Mouse (Mus musculus) limb, embryonic 11.5 days (tissue): ENCODE measurements around the gene Epha2. TPM values are rescaled to one million over a fixed set of nuclear protein-coding genes. Genes with fewer than 3 reads are reported as not detected.

Experiments
- ATAC-seq: fragments of 200-750 bp; cut with Nextera tagmentation; 2 replicates; pipeline ENCODE4 v1.8.0; 2017; ENCODE audit warnings: low read depth; ENCODE audit not compliant: insufficient number of reproducible peaks, low FRiP score, low TSS enrichment
- DNase-seq: peaks from one replicate; pipeline ENCODE4 v3.0.0-alpha.2; 2015; ENCODE audit warnings: low spot score
- H3K27ac ChIP-seq: fragments of 300-500 bp; sonication (generic); replicated peaks from 2 replicates; pipeline ENCODE4 v1.5.1; 2014; ENCODE audit warnings: low read depth, mild to moderate bottlenecking, low read length
- H3K27me3 ChIP-seq: fragments of 300-500 bp; sonication (generic); 2 replicates; pipeline ENCODE4 v1.6.1; 2014; ENCODE audit warnings: mild to moderate bottlenecking, low read length, mixed read lengths; ENCODE audit not compliant: control insufficient read depth, insufficient read depth
- H3K36me3 ChIP-seq: fragments of 300-500 bp; sonication (generic); 2 replicates; pipeline ENCODE4 v1.6.1; 2014; ENCODE audit warnings: mild to moderate bottlenecking, low read length, moderate library complexity, mixed read lengths; ENCODE audit not compliant: control insufficient read depth, insufficient read depth
- H3K4me1 ChIP-seq: fragments of 300-500 bp; sonication (generic); 2 replicates; pipeline ENCODE4 v1.6.1; 2014; ENCODE audit warnings: low read length, mixed read lengths; ENCODE audit not compliant: control insufficient read depth, insufficient read depth
- H3K4me2 ChIP-seq: fragments of 300-500 bp; sonication (generic); 2 replicates; pipeline ENCODE4 v1.6.1; 2014; ENCODE audit warnings: low read depth, mild to moderate bottlenecking, moderate library complexity; ENCODE audit not compliant: severe bottlenecking
- H3K4me3 ChIP-seq: fragments of 300-500 bp; sonication (generic); 2 replicates; pipeline ENCODE4 v1.5.1; 2014; ENCODE audit warnings: low read depth, low read length
- H3K9ac ChIP-seq: fragments of 300-500 bp; sonication (generic); 2 replicates; pipeline ENCODE4 v1.6.1; 2014; ENCODE audit warnings: mild to moderate bottlenecking, low read length
- H3K9me3 ChIP-seq: fragments of 300-500 bp; sonication (generic); 2 replicates; pipeline ENCODE4 v1.6.1; 2016; ENCODE audit warnings: low read length; ENCODE audit not compliant: control insufficient read depth
- WGBS: fragments of 180-500 bp; shearing (Covaris S2); extraction: QIAGEN DNeasy Blood & Tissue Kit; methylation state at CpG from one replicate; pipeline ENCODE4 v1.1.7; 2014; 5-methylcytosine and 5-hydroxymethylcytosine counted together
- polyA plus RNA-seq: library from polyadenylated mRNA; unstranded; fragments of >200 nt; fragmentation: Nextera tagmentation; extraction: Ambion mirVana; gene quantifications from 2 replicates; pipeline ENCODE4 v1.2.1, GENCODE M21; 2014

The Epha2 gene
- polyA plus RNA-seq, 1 experiment from 2014 or later = 2.4 TPM

- H3K27me3 ChIP-seq = no peaks in the 10 kb centered on the region
- peaks cover under 1% of the 10 kb centered on the region; the same call in 1 of the 2 replicates for H3K9me3 ChIP-seq
- no peak overlapping the region for H3K4me3 ChIP-seq
- DNase-seq = peak; percentile 94
- 18% methylated on average over 12 of the region's 12 CpGs for WGBS
- peak; percentile 79 for ATAC-seq
- H3K9ac ChIP-seq = no peak overlapping the region
- peak overlapping the region; percentile 18 for H3K4me2 ChIP-seq
- H3K36me3 ChIP-seq = no peaks in the 10 kb centered on the region
- H3K27ac ChIP-seq = no peak overlapping the region
- H3K4me1 ChIP-seq = no peaks in the 10 kb centered on the region
Observed at GRCm38 (mm10) chr4:141273296-141273695, 27.7 kb upstream of the Epha2 start.

GRCm38 (mm10) chr4:141274485-141275341 is 26.3 kb upstream of the Epha2 start:
- Histone ChIP-seq H3K4me1 (no peaks in the 10 kb centered on the region), H3K9ac (no peak overlapping the region), H3K36me3 (no peaks in the 10 kb centered on the region), H3K27me3 (no peaks in the 10 kb centered on the region), H3K27ac (no peak overlapping the region), H3K9me3 (no peaks in the 10 kb centered on the region), H3K4me2 (no peak overlapping the region), H3K4me3 (no peak overlapping the region)
- ATAC-seq (no peak), DNase-seq (no peak)
- 40% methylated on average over 23 of the region's 23 CpGs for WGBS

GRCm38 (mm10) chr4:141277157-141277556 is 23.9 kb upstream of the Epha2 start:
- no peaks in the 10 kb centered on the region for H3K27me3 ChIP-seq

GRCm38 (mm10) chr4:141278154-141278553 is 22.9 kb upstream of the Epha2 start:
- no peak overlapping the region for H3K4me3 ChIP-seq
- no peaks in the 10 kb centered on the region for H3K27me3 ChIP-seq
- no peak for DNase-seq
- H3K9me3 ChIP-seq = no peaks in the 10 kb centered on the region
- no peak overlapping the region for H3K4me2 ChIP-seq
- ATAC-seq = no peak
- no peak overlapping the region; the same call in 1 of the 2 replicates for H3K9ac ChIP-seq
- peaks cover 16% of the 10 kb centered on the region for H3K4me1 ChIP-seq
- 56% methylated on average over 7 of the region's 7 CpGs for WGBS
- no peaks in the 10 kb centered on the region for H3K36me3 ChIP-seq
- no peak overlapping the region for H3K27ac ChIP-seq

More at GRCm38 (mm10) chr4:141277157-141277556, 23.9 kb upstream of the Epha2 start:
- H3K9me3 ChIP-seq = no peaks in the 10 kb centered on the region
- H3K27ac ChIP-seq = no peak overlapping the region
- no peak overlapping the region for H3K9ac ChIP-seq
- ATAC-seq = no peak
- H3K4me1 ChIP-seq = peaks cover 10% of the 10 kb centered on the region
- H3K36me3 ChIP-seq = no peaks in the 10 kb centered on the region
- H3K4me3 ChIP-seq = no peak overlapping the region
- H3K4me2 ChIP-seq = no peak overlapping the region
- 68% methylated on average over 8 of the region's 8 CpGs for WGBS
- no peak for DNase-seq

GRCm38 (mm10) chr4:141279327-141279726 is 21.7 kb upstream of the Epha2 start:
- no peak overlapping the region; the same call in 1 of the 2 replicates for H3K9ac ChIP-seq
- no peaks in the 10 kb centered on the region for H3K36me3 ChIP-seq
- no peak for DNase-seq
- H3K4me2 ChIP-seq = no peak overlapping the region
- no peak overlapping the region for H3K4me3 ChIP-seq
- no peak overlapping the region for H3K27ac ChIP-seq
- peaks cover 19% of the 10 kb centered on the region for H3K4me1 ChIP-seq
- no peaks in the 10 kb centered on the region for H3K9me3 ChIP-seq
- WGBS = 83% methylated on average over 15 of the region's 15 CpGs
- no peak for ATAC-seq
- no peaks in the 10 kb centered on the region for H3K27me3 ChIP-seq

- Histone ChIP-seq H3K27me3 (no peaks in the 10 kb centered on the region), H3K36me3 (no peaks in the 10 kb centered on the region), H3K4me1 (peaks cover 19% of the 10 kb centered on the region), H3K4me3 (no peak overlapping the region), H3K9ac (no peak overlapping the region), H3K27ac (no peak overlapping the region), H3K4me2 (no peak overlapping the region), H3K9me3 (no peaks in the 10 kb centered on the region)
- DNase-seq (no peak), ATAC-seq (no peak)
- 91% methylated on average over 6 of the region's 6 CpGs for WGBS
Observed at GRCm38 (mm10) chr4:141279783-141280182, 21.3 kb upstream of the Epha2 start.

- no peak overlapping the region for H3K27ac ChIP-seq
- no peaks in the 10 kb centered on the region for H3K9me3 ChIP-seq
- DNase-seq = no peak
- no peaks in the 10 kb centered on the region for H3K36me3 ChIP-seq
- ATAC-seq = no peak
- H3K4me3 ChIP-seq = no peak overlapping the region
- H3K9ac ChIP-seq = no peak overlapping the region
- no peaks in the 10 kb centered on the region for H3K27me3 ChIP-seq
- H3K4me2 ChIP-seq = no peak overlapping the region
- peaks cover 19% of the 10 kb centered on the region for H3K4me1 ChIP-seq
- 94% methylated on average over 1 of the region's 1 CpGs for WGBS
Observed at GRCm38 (mm10) chr4:141280471-141280870, 20.6 kb upstream of the Epha2 start.

- ATAC-seq (no peak), DNase-seq (no peak)
- Histone ChIP-seq H3K27ac (no peak overlapping the region), H3K4me1 (peaks cover 19% of the 10 kb centered on the region), H3K36me3 (no peaks in the 10 kb centered on the region), H3K9ac (no peak overlapping the region), H3K4me3 (no peak overlapping the region), H3K4me2 (no peak overlapping the region), H3K9me3 (no peaks in the 10 kb centered on the region), H3K27me3 (no peaks in the 10 kb centered on the region)
- WGBS = 24% methylated on average over 6 of the region's 6 CpGs
Observed at GRCm38 (mm10) chr4:141281153-141281552, 19.9 kb upstream of the Epha2 start.
